Mouse (Mus musculus) midbrain, embryonic 11.5 days (tissue): ENCODE measurements around the gene Pdzd2. TPM values are rescaled to one million over a fixed set of nuclear protein-coding genes. Genes with fewer than 3 reads are reported as not detected.

Source experiments
- ATAC-seq: fragments of 200-750 bp; cut with Nextera tagmentation; 2 replicates; pipeline ENCODE4 v1.8.0; 2017; ENCODE audit warnings: moderate TSS enrichment, moderate library complexity; ENCODE audit not compliant: low FRiP score
- DNase-seq: peaks from one replicate; pipeline ENCODE4 v3.0.0; 2015; ENCODE audit warnings: low spot score; ENCODE audit errors: missing footprints
- H3K27ac ChIP-seq: fragments of 300-500 bp; sonication (generic); 2 replicates; pipeline ENCODE4 v1.5.1; 2014; ENCODE audit warnings: low read depth, low read length
- H3K27me3 ChIP-seq: fragments of 300-500 bp; sonication (generic); 2 replicates; pipeline ENCODE4 v1.6.1; 2014; ENCODE audit warnings: mild to moderate bottlenecking, low read length, moderate library complexity, mixed read lengths; ENCODE audit not compliant: control insufficient read depth, insufficient read depth
- H3K36me3 ChIP-seq: fragments of 300-500 bp; sonication (generic); 2 replicates; pipeline ENCODE4 v1.6.1; 2014; ENCODE audit warnings: mild to moderate bottlenecking, low read length, moderate library complexity, mixed read lengths; ENCODE audit not compliant: control insufficient read depth, insufficient read depth
- H3K4me1 ChIP-seq: fragments of 300-500 bp; sonication (generic); 2 replicates; pipeline ENCODE4 v1.6.1; 2014; ENCODE audit warnings: low read length; ENCODE audit not compliant: control insufficient read depth, insufficient read depth
- H3K4me2 ChIP-seq: fragments of 300-500 bp; sonication (generic); 2 replicates; pipeline ENCODE4 v1.6.1; 2014; ENCODE audit warnings: mild to moderate bottlenecking, moderate library complexity
- H3K4me3 ChIP-seq: fragments of 300-500 bp; sonication (generic); 2 replicates; pipeline ENCODE4 v1.5.1; 2014; ENCODE audit warnings: low read depth, low read length
- H3K9ac ChIP-seq: fragments of 300-500 bp; sonication (generic); 2 replicates; pipeline ENCODE4 v1.6.1; 2014; ENCODE audit warnings: low read length
- H3K9me3 ChIP-seq: fragments of 300-500 bp; sonication (generic); 2 replicates; pipeline ENCODE4 v1.6.1; 2016; ENCODE audit warnings: low read length; ENCODE audit not compliant: control insufficient read depth
- WGBS: fragments of 180-500 bp; shearing (Covaris S2); extraction: QIAGEN DNeasy Blood & Tissue Kit; methylation state at CpG from one replicate; pipeline ENCODE4 v1.1.7; 2014; 5-methylcytosine and 5-hydroxymethylcytosine counted together
- polyA plus RNA-seq: library from polyadenylated mRNA; unstranded; fragments of >200 nt; fragmentation: Nextera tagmentation; extraction: Ambion mirVana; gene quantifications from 2 replicates; pipeline ENCODE4 v1.2.1, GENCODE M21; 2014

Gene Pdzd2
- polyA plus RNA-seq, 1 experiment from 2014 or later = 5.2 TPM

- DNase-seq (no peak), ATAC-seq (no peak)
- Histone ChIP-seq H3K36me3 (no peaks in the 10 kb centered on the region), H3K9ac (no peak overlapping the region), H3K9me3 (no peaks in the 10 kb centered on the region), H3K4me1 (no peaks in the 10 kb centered on the region), H3K27ac (no peak overlapping the region), H3K27me3 (no peaks in the 10 kb centered on the region), H3K4me2 (no peak overlapping the region), H3K4me3 (no peak overlapping the region)
- WGBS = 71% methylated on average over 10 of the region's 10 CpGs
These were observed 23.4 kb upstream of the Pdzd2 start for GRCm38 (mm10) chr15:12763147-12763546.

- no peaks in the 10 kb centered on the region for H3K9me3 ChIP-seq
- no peak overlapping the region for H3K4me3 ChIP-seq
- H3K27ac ChIP-seq = no peak overlapping the region
- H3K27me3 ChIP-seq = no peaks in the 10 kb centered on the region
- ATAC-seq (no peak), DNase-seq (no peak)
- 83% methylated on average over 11 of the region's 11 CpGs for WGBS
- no peaks in the 10 kb centered on the region for H3K4me1 ChIP-seq
- H3K36me3 ChIP-seq = no peaks in the 10 kb centered on the region
- no peak overlapping the region for H3K9ac ChIP-seq
- H3K4me2 ChIP-seq = no peak overlapping the region
These were observed 22.7 kb upstream of the Pdzd2 start for GRCm38 (mm10) chr15:12762258-12762913.

GRCm38 (mm10) chr15:12760747-12761146 is 21.0 kb upstream of the Pdzd2 start:
- ATAC-seq = no peak
- Histone ChIP-seq H3K9me3 (no peaks in the 10 kb centered on the region), H3K27me3 (no peaks in the 10 kb centered on the region), H3K4me3 (no peak overlapping the region), H3K4me1 (no peaks in the 10 kb centered on the region), H3K27ac (no peak overlapping the region), H3K4me2 (no peak overlapping the region), H3K36me3 (no peaks in the 10 kb centered on the region), H3K9ac (no peak overlapping the region)
- WGBS = 91% methylated on average over 6 of the region's 6 CpGs
- no peak for DNase-seq

- no peak for ATAC-seq
- no peak overlapping the region for H3K4me2 ChIP-seq
- no peak for DNase-seq
- no peak overlapping the region for H3K4me3 ChIP-seq
- no peaks in the 10 kb centered on the region for H3K9me3 ChIP-seq
- no peaks in the 10 kb centered on the region for H3K36me3 ChIP-seq
- no peaks in the 10 kb centered on the region for H3K27me3 ChIP-seq
- H3K4me1 ChIP-seq = no peaks in the 10 kb centered on the region
- H3K27ac ChIP-seq = no peak overlapping the region
- no peak overlapping the region for H3K9ac ChIP-seq
- 78% methylated on average over 5 of the region's 5 CpGs for WGBS
These were observed 18.7 kb upstream of the Pdzd2 start for GRCm38 (mm10) chr15:12758461-12758860.

- DNase-seq = no peak
- WGBS = 93% methylated on average over 1 of the region's 1 CpGs
- Histone ChIP-seq H3K4me3 (no peak overlapping the region), H3K9ac (no peak overlapping the region), H3K27ac (no peak overlapping the region), H3K4me2 (no peak overlapping the region), H3K4me1 (no peaks in the 10 kb centered on the region), H3K9me3 (no peaks in the 10 kb centered on the region), H3K36me3 (no peaks in the 10 kb centered on the region), H3K27me3 (no peaks in the 10 kb centered on the region)
- ATAC-seq = no peak
These were observed 18.0 kb upstream of the Pdzd2 start for GRCm38 (mm10) chr15:12757757-12758156.

- WGBS = 79% methylated on average over 4 of the region's 4 CpGs
- DNase-seq (peak; percentile 67), ATAC-seq (no peak)
- no peak overlapping the region for H3K27ac ChIP-seq
- H3K4me2 ChIP-seq = no peak overlapping the region
- H3K4me1 ChIP-seq = no peaks in the 10 kb centered on the region
- no peaks in the 10 kb centered on the region for H3K36me3 ChIP-seq
- no peaks in the 10 kb centered on the region for H3K27me3 ChIP-seq
- no peak overlapping the region for H3K4me3 ChIP-seq
- no peak overlapping the region for H3K9ac ChIP-seq
- no peaks in the 10 kb centered on the region for H3K9me3 ChIP-seq
These were observed 13.5 kb upstream of the Pdzd2 start for GRCm38 (mm10) chr15:12753201-12753600.

- Histone ChIP-seq H3K27ac (no peak overlapping the region), H3K4me2 (no peak overlapping the region), H3K4me3 (no peak overlapping the region), H3K9me3 (no peaks in the 10 kb centered on the region), H3K27me3 (no peaks in the 10 kb centered on the region), H3K36me3 (no peaks in the 10 kb centered on the region), H3K9ac (no peak overlapping the region), H3K4me1 (no peaks in the 10 kb centered on the region)
- ATAC-seq = no peak
- WGBS = 88% methylated on average over 8 of the region's 8 CpGs
- peak; percentile 56 for DNase-seq
These were observed 11.2 kb upstream of the Pdzd2 start for GRCm38 (mm10) chr15:12750963-12751362.

- Histone ChIP-seq H3K9ac (no peak overlapping the region), H3K9me3 (no peaks in the 10 kb centered on the region), H3K36me3 (no peaks in the 10 kb centered on the region), H3K27me3 (no peaks in the 10 kb centered on the region), H3K27ac (no peak overlapping the region), H3K4me2 (no peak overlapping the region), H3K4me1 (no peaks in the 10 kb centered on the region), H3K4me3 (no peak overlapping the region)
- WGBS = 84% methylated on average over 11 of the region's 11 CpGs
- DNase-seq (peak; percentile 72), ATAC-seq (no peak)
These were observed 10.0 kb upstream of the Pdzd2 start for GRCm38 (mm10) chr15:12749549-12750301.

GRCm38 (mm10) chr15:12742117-12742906 is 2.6 kb upstream of the Pdzd2 start:
- Histone ChIP-seq H3K4me3 (no peak overlapping the region), H3K4me2 (no peak overlapping the region), H3K27me3 (peaks cover 7% of the 10 kb centered on the region), H3K9me3 (no peaks in the 10 kb centered on the region), H3K4me1 (peaks cover 12% of the 10 kb centered on the region), H3K36me3 (no peaks in the 10 kb centered on the region), H3K9ac (no peak overlapping the region), H3K27ac (no peak overlapping the region)
- WGBS = 86% methylated on average over 6 of the region's 6 CpGs
- DNase-seq (peak; percentile 72), ATAC-seq (no peak)
